Mouse (Mus musculus) liver, postnatal 0 days (tissue): ENCODE data around the gene Odf3b.

ENCODE experiments used
- CTCF ChIP-seq: sonication (generic); IDR thresholded peaks from 2 replicates; pipeline ENCODE4 v1.5.1; 2016; ENCODE audit warnings: antibody characterized with exemption, low read depth
- EP300 ChIP-seq: IDR thresholded peaks from 2 replicates; pipeline ENCODE4 v1.6.1; 2016; ENCODE audit warnings: antibody characterized with exemption, low read depth, mild to moderate bottlenecking

DNA sequence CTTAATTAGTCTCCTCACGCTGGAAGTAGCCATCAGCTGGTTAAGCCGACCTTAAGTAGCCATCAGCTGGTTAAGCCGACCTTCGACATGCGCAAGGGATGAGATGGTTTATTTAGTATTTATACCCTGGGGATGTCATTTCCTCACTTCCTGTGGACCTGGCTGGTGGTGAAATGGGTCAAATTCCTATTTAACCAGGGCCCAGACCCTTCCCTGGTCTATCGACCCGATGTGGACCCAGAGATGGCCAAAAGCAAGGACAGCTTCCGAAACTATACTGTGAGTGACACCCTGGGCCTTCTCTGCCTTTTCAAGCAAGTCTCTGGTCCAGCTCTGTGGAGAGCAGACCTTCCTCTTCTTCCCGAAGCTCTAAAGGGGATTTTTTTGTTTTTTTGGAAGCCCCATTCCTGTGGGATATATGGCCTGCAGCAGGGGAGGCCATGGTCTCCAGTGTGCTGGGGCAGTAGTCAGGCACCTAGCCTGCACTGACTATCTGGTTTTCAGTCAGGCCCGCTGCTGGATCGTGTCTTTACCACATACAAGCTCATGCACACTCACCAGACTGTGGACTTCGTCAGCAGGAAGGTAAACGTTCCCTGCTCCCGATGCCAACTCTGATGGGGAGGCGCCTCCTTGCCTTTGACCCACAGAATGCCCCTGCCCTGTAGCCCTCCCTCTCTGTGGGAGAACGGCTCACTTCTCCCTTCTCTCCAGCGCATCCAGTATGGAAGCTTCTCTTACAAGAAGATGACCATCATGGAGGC lies 44.1 kb downstream of the Odf3b start:
- no peak for TF ChIP-seq CTCF
- no peak for TF ChIP-seq EP300
